Mouse (Mus musculus) thymus, adult 2 months (tissue): Measurements from ENCODE around the gene Tas1r1.

ENCODE experiments used
- CTCF ChIP-seq: fragments of 200-500 bp; IDR thresholded peaks from 2 replicates; pipeline ENCODE4 v1.5.1; 2012; ENCODE audit warnings: mild to moderate bottlenecking, control low read depth, low read length, moderate library complexity, borderline replicate concordance; ENCODE audit not compliant: control insufficient read depth, poor library complexity, insufficient read depth; ENCODE audit errors: extremely low read depth
- POLR2A ChIP-seq: fragments of 200-500 bp; IDR thresholded peaks from 2 replicates; pipeline ENCODE4 v1.6.1; 2012; ENCODE audit warnings: mild to moderate bottlenecking, low read length, control low read depth, moderate library complexity; ENCODE audit not compliant: control insufficient read depth, poor library complexity, insufficient read depth; ENCODE audit errors: extremely low read depth

DNA sequence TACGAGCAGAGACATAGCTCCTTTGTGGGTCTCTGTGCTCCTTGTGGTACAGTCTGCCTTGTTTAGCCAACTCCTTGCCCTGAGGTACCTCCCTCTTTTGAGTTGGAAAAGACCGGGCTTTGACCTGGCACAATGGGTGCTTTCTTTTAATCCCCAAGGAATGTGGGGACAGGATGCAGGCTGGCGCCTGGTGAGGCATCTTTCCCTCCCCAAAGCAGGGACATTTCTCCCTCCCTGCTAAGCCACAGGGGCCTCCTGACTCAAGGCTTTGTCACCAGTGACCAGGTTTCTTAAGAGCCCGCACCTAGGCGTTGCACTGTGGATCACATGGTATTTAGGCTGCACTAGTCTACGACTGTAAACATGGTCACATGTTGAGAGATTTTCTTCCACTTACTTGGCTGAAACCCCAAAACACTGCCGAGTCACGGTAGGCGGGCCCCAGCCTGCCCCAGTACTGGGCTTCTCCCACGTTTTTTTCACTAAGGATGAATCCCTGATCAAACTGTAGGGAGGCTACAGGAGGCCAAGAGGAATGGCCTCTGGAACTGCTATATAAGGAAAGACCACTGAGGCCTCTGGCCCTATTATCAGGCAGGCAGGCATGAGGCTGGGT, 28.2 kb downstream of the Tas1r1 start:
- TF ChIP-seq CTCF = no peak
- no peak for TF ChIP-seq POLR2A
